Mouse (Mus musculus) forebrain, embryonic 13.5 days (tissue): ENCODE data around the gene Csk. TPM values are rescaled to one million over a fixed set of nuclear protein-coding genes. Genes with fewer than 3 reads are reported as not detected.

Source experiments
- ATAC-seq: fragments of 200-750 bp; cut with Nextera tagmentation; 2 replicates; pipeline ENCODE4 v1.8.0; 2017
- H3K27ac ChIP-seq: fragments of 300-500 bp; sonication (generic); 2 replicates; pipeline ENCODE4 v1.5.1; 2015; ENCODE audit warnings: inconsistent platforms, mild to moderate bottlenecking, moderate library complexity
- H3K27me3 ChIP-seq: fragments of 300-500 bp; sonication (generic); 2 replicates; pipeline ENCODE4 v1.6.1; 2015; ENCODE audit warnings: mild to moderate bottlenecking, inconsistent platforms
- H3K36me3 ChIP-seq: fragments of 300-500 bp; sonication (generic); 2 replicates; pipeline ENCODE4 v1.6.1; 2015; ENCODE audit warnings: mild to moderate bottlenecking, inconsistent platforms; ENCODE audit not compliant: poor library complexity, severe bottlenecking
- H3K4me1 ChIP-seq: fragments of 300-500 bp; sonication (generic); 2 replicates; pipeline ENCODE4 v1.6.1; 2015; ENCODE audit warnings: inconsistent platforms
- H3K4me2 ChIP-seq: fragments of 300-500 bp; sonication (generic); 2 replicates; pipeline ENCODE4 v1.6.1; 2015; ENCODE audit warnings: inconsistent platforms, mild to moderate bottlenecking, moderate library complexity
- H3K4me3 ChIP-seq: fragments of 300-500 bp; sonication (generic); 2 replicates; pipeline ENCODE4 v1.5.1; 2015; ENCODE audit warnings: mild to moderate bottlenecking, inconsistent platforms
- H3K9ac ChIP-seq: fragments of 300-500 bp; sonication (generic); 2 replicates; pipeline ENCODE4 v1.6.1; 2015; ENCODE audit warnings: mild to moderate bottlenecking, inconsistent platforms
- H3K9me3 ChIP-seq: fragments of 300-500 bp; sonication (generic); replicated peaks from 2 replicates; pipeline ENCODE4 v1.6.1; 2016; ENCODE audit warnings: inconsistent platforms
- WGBS: fragments of 180-500 bp; shearing (Covaris S2); methylation state at CpG from one replicate; pipeline ENCODE4 v1.1.7; 2015; 5-methylcytosine and 5-hydroxymethylcytosine counted together
- polyA plus RNA-seq: library from polyadenylated mRNA; unstranded; fragments of >200 nt; fragmentation: Nextera tagmentation; extraction: Ambion mirVana; gene quantifications from 2 replicates; pipeline ENCODE4 v1.2.1, GENCODE M21; 2015

Gene Csk
- polyA plus RNA-seq, 1 experiment from 2014 or later, result 35.0 TPM

GRCm38 (mm10) chr9:57655749-57656148 lies 2.3 kb upstream of the Csk start:
- no peak overlapping the region for H3K27ac ChIP-seq
- WGBS, result 3% methylated on average over 11 of the region's 11 CpGs
- H3K4me2 ChIP-seq, result peak overlapping the region; percentile 48
- H3K27me3 ChIP-seq, result 0 out of 2 replicates have a peak, but pooled peaks cover 8% of the 10 kb centered on the region
- H3K36me3 ChIP-seq, result no peaks in the 10 kb centered on the region
- H3K9me3 ChIP-seq, result no peaks in the 10 kb centered on the region
- no peak overlapping the region for H3K4me3 ChIP-seq
- peaks cover 17% of the 10 kb centered on the region for H3K4me1 ChIP-seq
- H3K9ac ChIP-seq, result peak overlapping the region; percentile 35
- ATAC-seq, result peak; percentile 86

GRCm38 (mm10) chr9:57654966-57655365 lies 1.5 kb upstream of the Csk start:
- Histone ChIP-seq H3K4me3 (no peak overlapping the region), H3K27me3 (0 out of 2 replicates have a peak, but pooled peaks cover 8% of the 10 kb centered on the region), H3K36me3 (no peaks in the 10 kb centered on the region), H3K4me2 (no peak overlapping the region), H3K4me1 (peaks cover 23% of the 10 kb centered on the region), H3K27ac (no peak overlapping the region), H3K9ac (peak overlapping the region; percentile 26; the same call in 1 of the 2 replicates), H3K9me3 (no peaks in the 10 kb centered on the region)
- WGBS, result 96% methylated on average over 1 of the region's 1 CpGs
- no peak for ATAC-seq

GRCm38 (mm10) chr9:57652855-57653254 lies 576 bp downstream of the Csk start:
- no peak for ATAC-seq
- Histone ChIP-seq H3K9ac (no peak overlapping the region; the same call in 1 of the 2 replicates), H3K9me3 (no peaks in the 10 kb centered on the region), H3K27me3 (0 out of 2 replicates have a peak, but pooled peaks cover 8% of the 10 kb centered on the region), H3K4me3 (no peak overlapping the region), H3K27ac (no peak overlapping the region), H3K36me3 (no peaks in the 10 kb centered on the region), H3K4me1 (peaks cover 23% of the 10 kb centered on the region), H3K4me2 (no peak overlapping the region)
- WGBS, result 15% methylated on average over 3 of the region's 3 CpGs

GRCm38 (mm10) chr9:57652351-57652750 lies 1.1 kb downstream of the Csk start:
- 0 out of 2 replicates have a peak, but pooled peaks cover 8% of the 10 kb centered on the region for H3K27me3 ChIP-seq
- no peak overlapping the region for H3K4me2 ChIP-seq
- peaks cover 23% of the 10 kb centered on the region for H3K4me1 ChIP-seq
- H3K4me3 ChIP-seq, result no peak overlapping the region
- WGBS, result 66% methylated on average over 9 of the region's 9 CpGs
- H3K27ac ChIP-seq, result no peak overlapping the region
- no peaks in the 10 kb centered on the region for H3K36me3 ChIP-seq
- H3K9me3 ChIP-seq, result no peaks in the 10 kb centered on the region
- ATAC-seq, result no peak
- H3K9ac ChIP-seq, result no peak overlapping the region

GRCm38 (mm10) chr9:57650786-57651311 lies 2.6 kb downstream of the Csk start:
- WGBS, result 45% methylated on average over 6 of the region's 6 CpGs

GRCm38 (mm10) chr9:57650130-57650785 lies 3.2 kb downstream of the Csk start:
- no peak for ATAC-seq
- H3K27ac ChIP-seq, result no peak overlapping the region
- H3K4me3 ChIP-seq, result no peak overlapping the region
- H3K27me3 ChIP-seq, result 0 out of 2 replicates have a peak, but pooled peaks cover 8% of the 10 kb centered on the region
- H3K4me1 ChIP-seq, result peaks cover 22% of the 10 kb centered on the region
- no peak overlapping the region for H3K9ac ChIP-seq
- H3K4me2 ChIP-seq, result no peak overlapping the region
- no peaks in the 10 kb centered on the region for H3K9me3 ChIP-seq
- H3K36me3 ChIP-seq, result no peaks in the 10 kb centered on the region
- WGBS, result 92% methylated on average over 6 of the region's 6 CpGs

More at GRCm38 (mm10) chr9:57650786-57651311, 2.6 kb downstream of the Csk start:
- H3K4me3 ChIP-seq, result no peak overlapping the region
- H3K27ac ChIP-seq, result no peak overlapping the region
- H3K4me2 ChIP-seq, result no peak overlapping the region
- H3K9me3 ChIP-seq, result no peaks in the 10 kb centered on the region
- peaks cover 20% of the 10 kb centered on the region for H3K4me1 ChIP-seq
- H3K27me3 ChIP-seq, result 0 out of 2 replicates have a peak, but pooled peaks cover 8% of the 10 kb centered on the region
- H3K9ac ChIP-seq, result no peak overlapping the region
- H3K36me3 ChIP-seq, result no peaks in the 10 kb centered on the region
- ATAC-seq, result no peak

GRCm38 (mm10) chr9:57647286-57648108 lies 5.9 kb downstream of the Csk start:
- H3K9ac ChIP-seq, result no peak overlapping the region
- 74% methylated on average over 4 of the region's 4 CpGs for WGBS
- H3K4me1 ChIP-seq, result peaks cover 33% of the 10 kb centered on the region
- H3K36me3 ChIP-seq, result no peaks in the 10 kb centered on the region
- no peaks in the 10 kb centered on the region for H3K9me3 ChIP-seq
- H3K27ac ChIP-seq, result no peak overlapping the region
- no peak overlapping the region for H3K4me3 ChIP-seq
- no peak for ATAC-seq
- H3K4me2 ChIP-seq, result no peak overlapping the region
- H3K27me3 ChIP-seq, result no peaks in the 10 kb centered on the region

GRCm38 (mm10) chr9:57646551-57647103 lies 6.8 kb downstream of the Csk start:
- no peak for ATAC-seq
- H3K4me2 ChIP-seq, result no peak overlapping the region
- H3K9me3 ChIP-seq, result no peaks in the 10 kb centered on the region
- no peak overlapping the region for H3K9ac ChIP-seq
- no peak overlapping the region for H3K27ac ChIP-seq
- no peak overlapping the region for H3K4me3 ChIP-seq
- peaks cover 8% of the 10 kb centered on the region; the same call in 1 of the 2 replicates for H3K36me3 ChIP-seq
- H3K27me3 ChIP-seq, result no peaks in the 10 kb centered on the region
- H3K4me1 ChIP-seq, result peaks cover 41% of the 10 kb centered on the region
- 41% methylated on average over 12 of the region's 12 CpGs for WGBS

- WGBS, result under 1% methylated on average over 68 of the region's 85 CpGs
- peak overlapping the region; percentile 98 for H3K4me3 ChIP-seq
- ATAC-seq, result peak; percentile 92
These were observed 8.2 kb downstream of the Csk start for GRCm38 (mm10) chr9:57644944-57645893.

GRCm38 (mm10) chr9:57644442-57644943 lies 8.9 kb downstream of the Csk start:
- Histone ChIP-seq H3K9me3 (no peaks in the 10 kb centered on the region), H3K4me3 (peak overlapping the region; percentile 98), H3K36me3 (peaks cover 10% of the 10 kb centered on the region; the same call in 1 of the 2 replicates), H3K27ac (peak overlapping the region; percentile 94), H3K27me3 (no peaks in the 10 kb centered on the region), H3K4me1 (peaks cover 54% of the 10 kb centered on the region), H3K9ac (peak overlapping the region; percentile 98), H3K4me2 (peak overlapping the region; percentile 83)
- WGBS, result under 1% methylated on average over 18 of the region's 18 CpGs
- ATAC-seq, result peak; percentile 25

More at GRCm38 (mm10) chr9:57644944-57645893, 8.2 kb downstream of the Csk start:
- Histone ChIP-seq H3K27ac (peak overlapping the region; percentile 94), H3K9ac (peak overlapping the region; percentile 98), H3K36me3 (peaks cover 10% of the 10 kb centered on the region; the same call in 1 of the 2 replicates), H3K27me3 (no peaks in the 10 kb centered on the region), H3K4me1 (peaks cover 47% of the 10 kb centered on the region), H3K4me2 (peak overlapping the region; percentile 83), H3K9me3 (no peaks in the 10 kb centered on the region)

- ATAC-seq, result no peak
- 71% methylated on average over 7 of the region's 7 CpGs for WGBS
- Histone ChIP-seq H3K27ac (no peak overlapping the region), H3K4me1 (peaks cover 61% of the 10 kb centered on the region), H3K27me3 (no peaks in the 10 kb centered on the region), H3K4me2 (peak overlapping the region; percentile 83), H3K4me3 (peak overlapping the region; percentile 98), H3K36me3 (peaks cover 10% of the 10 kb centered on the region; the same call in 1 of the 2 replicates), H3K9ac (peak overlapping the region; percentile 98), H3K9me3 (no peaks in the 10 kb centered on the region)
These were observed 9.6 kb downstream of the Csk start for GRCm38 (mm10) chr9:57643856-57644180.
